Mouse (Mus musculus) small intestine, adult 2 months (tissue): Measurements from ENCODE around the gene Apc2.

ENCODE experiments used
- CTCF ChIP-seq: fragments of 200-500 bp; IDR thresholded peaks from 2 replicates; pipeline ENCODE4 v1.5.1; 2012; ENCODE audit warnings: low read depth, mild to moderate bottlenecking, control low read depth, inconsistent platforms, low read length, moderate library complexity, mixed read lengths; ENCODE audit not compliant: insufficient replicate concordance, insufficient read length; ENCODE audit errors: extremely low read depth
- POLR2A ChIP-seq: fragments of 200-500 bp; IDR thresholded peaks from 2 replicates; pipeline ENCODE4 v1.6.1; 2012; ENCODE audit warnings: low read depth, mild to moderate bottlenecking, control low read depth, inconsistent platforms, low read length, moderate library complexity

DNA sequence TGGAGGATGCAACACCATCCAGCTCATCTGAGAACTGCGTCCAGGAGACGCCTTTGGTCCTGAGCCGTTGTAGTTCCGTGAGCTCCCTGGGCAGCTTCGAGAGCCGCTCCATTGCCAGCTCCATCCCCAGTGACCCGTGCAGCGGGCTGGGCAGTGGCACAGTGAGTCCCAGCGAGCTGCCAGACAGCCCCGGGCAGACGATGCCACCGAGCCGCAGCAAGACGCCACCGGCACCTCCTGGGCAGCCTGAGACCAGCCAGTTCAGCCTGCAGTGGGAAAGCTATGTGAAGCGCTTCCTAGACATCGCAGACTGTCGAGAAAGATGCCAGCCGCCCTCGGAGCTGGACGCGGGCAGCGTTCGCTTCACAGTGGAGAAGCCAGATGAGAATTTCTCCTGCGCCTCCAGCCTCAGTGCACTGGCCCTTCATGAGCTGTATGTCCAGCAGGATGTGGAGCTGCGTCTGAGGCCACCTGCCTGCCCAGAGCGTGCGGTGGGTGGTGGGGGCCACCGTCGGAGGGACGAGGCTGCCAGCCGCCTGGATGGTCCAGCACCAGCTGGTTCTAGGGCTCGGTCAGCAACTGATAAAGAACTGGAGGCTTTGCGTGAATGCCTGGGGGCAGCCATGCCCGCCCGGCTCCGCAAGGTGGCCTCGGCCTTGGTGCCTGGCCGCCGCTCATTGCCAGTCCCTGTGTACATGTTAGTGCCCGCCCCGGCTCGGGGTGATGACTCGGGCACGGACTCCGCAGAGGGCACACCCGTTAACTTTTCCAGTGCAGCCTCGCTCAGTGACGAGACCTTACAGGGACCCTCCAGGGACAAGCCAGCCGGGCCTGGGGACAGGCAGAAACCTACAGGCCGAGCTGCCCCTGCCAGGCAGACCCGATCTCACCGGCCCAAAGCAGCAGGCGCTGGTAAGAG, 17.1 kb downstream of the Apc2 start:
- TF ChIP-seq CTCF (no peak), POLR2A (no peak)
